Mouse (Mus musculus) forebrain, embryonic 10.5 days (tissue): ENCODE data around the gene Riiad1. TPM values are rescaled to one million over a fixed set of nuclear protein-coding genes. Genes with fewer than 3 reads are reported as not detected.

Experiments
- DNase-seq: peaks from one replicate; pipeline ENCODE4 v3.0.0-alpha.2; 2017; ENCODE audit warnings: low spot score; ENCODE audit errors: extremely low spot score
- H3K27ac ChIP-seq: fragments of 300-500 bp; sonication (generic); 2 replicates; pipeline ENCODE4 v1.5.1; 2016; ENCODE audit warnings: mild to moderate bottlenecking
- H3K27me3 ChIP-seq: fragments of 300-500 bp; sonication (generic); 2 replicates; pipeline ENCODE4 v1.6.1; 2016; ENCODE audit warnings: mild to moderate bottlenecking; ENCODE audit not compliant: poor library complexity, severe bottlenecking
- H3K36me3 ChIP-seq: fragments of 300-500 bp; sonication (generic); replicated peaks from 2 replicates; pipeline ENCODE4 v1.6.1; 2016; ENCODE audit warnings: mild to moderate bottlenecking, moderate library complexity
- H3K4me1 ChIP-seq: fragments of 300-500 bp; sonication (generic); 2 replicates; pipeline ENCODE4 v1.6.1; 2016
- H3K4me3 ChIP-seq: fragments of 300-500 bp; sonication (generic); 2 replicates; pipeline ENCODE4 v1.5.1; 2016; ENCODE audit warnings: mild to moderate bottlenecking, moderate library complexity
- H3K9me3 ChIP-seq: fragments of 300-500 bp; sonication (generic); 2 replicates; pipeline ENCODE4 v1.6.1; 2016; ENCODE audit warnings: mild to moderate bottlenecking, moderate library complexity
- WGBS: fragments of 180-500 bp; shearing (Covaris S2); methylation state at CpG from one replicate; pipeline ENCODE4 v1.1.7; 2016; 5-methylcytosine and 5-hydroxymethylcytosine counted together
- polyA plus RNA-seq: library from polyadenylated mRNA; unstranded; fragments of >200 nt; fragmentation: Nextera tagmentation; extraction: Ambion mirVana; gene quantifications from 2 replicates; pipeline ENCODE4 v1.2.1, GENCODE M21; 2016

Riiad1 gene
- polyA plus RNA-seq, 1 experiment from 2014 or later = 6.0 TPM

GRCm38 (mm10) chr3:94456529-94457000, 23.6 kb downstream of the Riiad1 start:
- WGBS = 2% methylated on average over 12 of the region's 12 CpGs
- H3K36me3 ChIP-seq = no peaks in the 10 kb centered on the region

GRCm38 (mm10) chr3:94449377-94449776, 30.8 kb downstream of the Riiad1 start:
- H3K9me3 ChIP-seq = no peaks in the 10 kb centered on the region
- DNase-seq = no peak
- H3K36me3 ChIP-seq = peaks cover 61% of the 10 kb centered on the region
- no peak overlapping the region for H3K4me3 ChIP-seq
- no peaks in the 10 kb centered on the region for H3K27me3 ChIP-seq
- no peak overlapping the region for H3K27ac ChIP-seq
- 94% methylated on average over 2 of the region's 2 CpGs for WGBS
- H3K4me1 ChIP-seq = peaks cover 3% of the 10 kb centered on the region

More at GRCm38 (mm10) chr3:94456529-94457000, 23.6 kb downstream of the Riiad1 start:
- peaks cover 12% of the 10 kb centered on the region for H3K4me1 ChIP-seq
- no peak overlapping the region for H3K27ac ChIP-seq
- H3K4me3 ChIP-seq = peak overlapping the region; percentile 42
- H3K27me3 ChIP-seq = peaks cover 11% of the 10 kb centered on the region
- peaks cover 6% of the 10 kb centered on the region; the same call in 1 of the 2 replicates for H3K9me3 ChIP-seq
- DNase-seq = peak; percentile 89

- H3K27ac ChIP-seq = peak within 1 kb of the TSS; percentile 92
Measured at GRCm38 (mm10) chr3:94443597-94443964, 36.6 kb downstream of the Riiad1 start, which contains the start of gene Oaz3. TSS of gene Oaz3 (minus strand) at chr3:94443915.

GRCm38 (mm10) chr3:94442951-94443596, 37.1 kb downstream of the Riiad1 start, which contains the start of gene Mrpl9:
TSS of gene Mrpl9 (plus strand) at chr3:94443318.
- Histone ChIP-seq H3K27me3 (peaks cover 6% of the 10 kb centered on the region; the same call in 1 of the 2 replicates), H3K27ac (peak within 1 kb of the TSS; percentile 92), H3K4me1 (peaks cover 13% of the 10 kb centered on the region), H3K4me3 (peak within 1 kb of the TSS; percentile 94), H3K36me3 (peaks cover 37% of the 10 kb centered on the region), H3K9me3 (no peaks in the 10 kb centered on the region)
- under 1% methylated on average over 39 of the region's 39 CpGs for WGBS
- DNase-seq = peak; percentile 93

More at GRCm38 (mm10) chr3:94443597-94443964, 36.6 kb downstream of the Riiad1 start, which contains the start of gene Oaz3:
- H3K9me3 ChIP-seq = no peaks in the 10 kb centered on the region
- H3K36me3 ChIP-seq = peaks cover 42% of the 10 kb centered on the region
- 2% methylated on average over 24 of the region's 24 CpGs for WGBS
- DNase-seq = no peak
- H3K4me1 ChIP-seq = peaks cover 13% of the 10 kb centered on the region
- peak within 1 kb of the TSS; percentile 94 for H3K4me3 ChIP-seq
- peaks cover 6% of the 10 kb centered on the region; the same call in 1 of the 2 replicates for H3K27me3 ChIP-seq

GRCm38 (mm10) chr3:94441182-94441581, 39.0 kb downstream of the Riiad1 start:
- WGBS = 43% methylated on average over 3 of the region's 3 CpGs
- H3K4me3 ChIP-seq = no peak overlapping the region
- H3K9me3 ChIP-seq = no peaks in the 10 kb centered on the region
- peaks cover 6% of the 10 kb centered on the region; the same call in 1 of the 2 replicates for H3K27me3 ChIP-seq
- H3K36me3 ChIP-seq = peaks cover 18% of the 10 kb centered on the region
- H3K4me1 ChIP-seq = peaks cover 13% of the 10 kb centered on the region
- no peak for DNase-seq
- no peak overlapping the region for H3K27ac ChIP-seq

- Histone ChIP-seq H3K27me3 (peaks cover 6% of the 10 kb centered on the region; the same call in 1 of the 2 replicates), H3K27ac (no peak overlapping the region), H3K4me1 (no peaks in the 10 kb centered on the region), H3K4me3 (no peak overlapping the region), H3K9me3 (no peaks in the 10 kb centered on the region), H3K36me3 (no peaks in the 10 kb centered on the region)
- no peak for DNase-seq
- WGBS = 87% methylated on average over 9 of the region's 9 CpGs
Measured at GRCm38 (mm10) chr3:94436420-94436819, 43.7 kb downstream of the Riiad1 start.

- DNase-seq = no peak
- Histone ChIP-seq H3K27ac (no peak overlapping the region), H3K4me1 (no peaks in the 10 kb centered on the region), H3K4me3 (no peak overlapping the region), H3K36me3 (no peaks in the 10 kb centered on the region), H3K9me3 (no peaks in the 10 kb centered on the region), H3K27me3 (no peaks in the 10 kb centered on the region)
- WGBS = 91% methylated on average over 2 of the region's 2 CpGs
Measured at GRCm38 (mm10) chr3:94434305-94434704, 45.8 kb downstream of the Riiad1 start.

GRCm38 (mm10) chr3:94430980-94431379, 49.2 kb downstream of the Riiad1 start:
- Histone ChIP-seq H3K4me1 (no peaks in the 10 kb centered on the region), H3K4me3 (no peak overlapping the region), H3K27ac (no peak overlapping the region), H3K27me3 (no peaks in the 10 kb centered on the region), H3K36me3 (peaks cover 9% of the 10 kb centered on the region), H3K9me3 (no peaks in the 10 kb centered on the region)
- no peak for DNase-seq
- 88% methylated on average over 2 of the region's 2 CpGs for WGBS

Other genes starting within 250 kb of the Riiad1 start
- not detected in 2 replicates for gene Gm4778, start 216.3 kb downstream of the Riiad1 start, polyA plus RNA-seq
- gene Them4, start 170.3 kb downstream of the Riiad1 start, polyA plus RNA-seq = 6.7 and 8.1 TPM in 2 replicates
- not detected in 2 replicates for gene Them5, start 138.2 kb downstream of the Riiad1 start, polyA plus RNA-seq
- gene C2cd4d, start 117.9 kb downstream of the Riiad1 start, polyA plus RNA-seq = 0.11 and 0.40 TPM in 2 replicates
- gene Rorc, start 107.5 kb downstream of the Riiad1 start, polyA plus RNA-seq = 0.16 and 0.36 TPM in 2 replicates
- gene Lingo4, start 81.8 kb downstream of the Riiad1 start, polyA plus RNA-seq = 0.15 and 0.21 TPM in 2 replicates
- 37.6 and 38.1 TPM in 2 replicates for gene Tdrkh, start 67.1 kb downstream of the Riiad1 start, polyA plus RNA-seq
- 70.9 and 74.5 TPM in 2 replicates for gene Mrpl9, start 37.0 kb downstream of the Riiad1 start, polyA plus RNA-seq
- gene Oaz3, start 36.4 kb downstream of the Riiad1 start, polyA plus RNA-seq = 0.62 and 0.81 TPM in 2 replicates
- gene Celf3, start 2.0 kb downstream of the Riiad1 start, polyA plus RNA-seq = 34.7 and 46.8 TPM in 2 replicates
- gene Snx27, start 102.4 kb upstream of the Riiad1 start, polyA plus RNA-seq = 41.2 and 46.5 TPM in 2 replicates
- not detected in 2 replicates for gene Gm10972, start 162.8 kb upstream of the Riiad1 start, polyA plus RNA-seq
- gene Tuft1, start 178.5 kb upstream of the Riiad1 start, polyA plus RNA-seq = 3.4 and 4.1 TPM in 2 replicates
- not detected in 2 replicates for gene Selenbp2, start 213.2 kb upstream of the Riiad1 start, polyA plus RNA-seq